Mouse (Mus musculus) liver, adult 2 months (tissue): ENCODE data around the gene Ahcyl2. TPM values are rescaled to one million over a fixed set of nuclear protein-coding genes. Genes with fewer than 3 reads are reported as not detected.

Experiments used
- DNase-seq: peaks from one replicate; pipeline ENCODE4 v3.0.0-alpha.2; 2011; ENCODE audit warnings: low read depth, low spot score; ENCODE audit errors: extremely low read depth
- H3K27ac ChIP-seq: fragments of 200-500 bp; replicated peaks from 2 replicates; pipeline ENCODE4 v1.5.1; 2012; ENCODE audit warnings: low read depth, mild to moderate bottlenecking, control low read depth, inconsistent platforms, low read length; ENCODE audit not compliant: insufficient read depth
- H3K27me3 ChIP-seq: fragments of 200-500 bp; 2 replicates; pipeline ENCODE4 v1.6.1; 2012; ENCODE audit warnings: mild to moderate bottlenecking, moderate library complexity, low read length, inconsistent platforms; ENCODE audit not compliant: control insufficient read depth, insufficient read depth
- H3K36me3 ChIP-seq: fragments of 200-500 bp; 2 replicates; pipeline ENCODE4 v1.6.1; 2012; ENCODE audit warnings: low read length, inconsistent platforms; ENCODE audit not compliant: control insufficient read depth, insufficient read depth
- H3K4me1 ChIP-seq: fragments of 200-500 bp; 2 replicates; pipeline ENCODE4 v1.6.1; 2011; ENCODE audit warnings: low read length; ENCODE audit not compliant: control insufficient read depth, insufficient read depth
- H3K4me3 ChIP-seq: fragments of 200-500 bp; 2 replicates; pipeline ENCODE4 v1.5.1; 2011; ENCODE audit warnings: low read depth, mild to moderate bottlenecking, control low read depth, low read length, moderate library complexity; ENCODE audit not compliant: insufficient read depth
- H3K79me2 ChIP-seq: fragments of 200-500 bp; 2 replicates; pipeline ENCODE4 v1.6.1; 2012; ENCODE audit warnings: inconsistent platforms, mild to moderate bottlenecking, low read length, moderate library complexity; ENCODE audit not compliant: control insufficient read depth, insufficient read depth
- H3K9ac ChIP-seq: fragments of 200-500 bp; 2 replicates; pipeline ENCODE4 v1.6.1; 2012; ENCODE audit warnings: low read depth, mild to moderate bottlenecking, control low read depth, inconsistent platforms, low read length
- CTCF ChIP-seq: fragments of 200-500 bp; IDR thresholded peaks from 2 replicates; pipeline ENCODE4 v1.5.1; 2011; ENCODE audit warnings: low read depth, low read length, control low read depth
- POLR2A ChIP-seq: fragments of 200-500 bp; IDR thresholded peaks from 2 replicates; pipeline ENCODE4 v1.6.1; 2011; ENCODE audit warnings: low read length, control low read depth; ENCODE audit not compliant: insufficient read depth; ENCODE audit errors: extremely low read depth
- WGBS: fragments of 180-500 bp; shearing (Covaris S2); methylation state at CpG from one replicate; pipeline ENCODE4 v1.1.7; 2018; 5-methylcytosine and 5-hydroxymethylcytosine counted together
- polyA plus RNA-seq: library from polyadenylated mRNA; depleted of rRNA; stranded (reverse); fragments of >200 nt; gene quantifications from 2 replicates; pipeline ENCODE4 v1.2.3, GENCODE M21; 2012; rRNA removed
- total RNA-seq: library from RNA; depleted of rRNA; stranded (reverse); fragments of >200 nt; gene quantifications from 2 replicates; pipeline ENCODE4 v1.2.3, GENCODE M21; 2014; rRNA removed

Ahcyl2 gene
- total RNA-seq (8.9 and 11.8 TPM in 2 replicates), polyA plus RNA-seq (5.2 and 7.4 TPM in 2 replicates)

GRCm38 (mm10) chr6:29767813-29768660 lies at the start of gene Ahcyl2:
TSS of gene Ahcyl2 (plus strand) at chr6:29768011.
- Histone ChIP-seq H3K79me2 (peaks cover 6% of the 10 kb centered on the region; the same call in 1 of the 2 replicates), H3K27me3 (no peaks in the 10 kb centered on the region), H3K27ac (peak within 1 kb of the TSS; percentile 58), H3K4me3 (peak within 1 kb of the TSS; percentile 80), H3K36me3 (no peaks in the 10 kb centered on the region), H3K4me1 (peaks cover 14% of the 10 kb centered on the region), H3K9ac (peak within 1 kb of the TSS; percentile 89)
- WGBS = 1% methylated on average over 54 of the region's 61 CpGs
- DNase-seq = peak; percentile 93
- peak; percentile 87 for TF ChIP-seq POLR2A
- no peak for TF ChIP-seq CTCF

DNA sequence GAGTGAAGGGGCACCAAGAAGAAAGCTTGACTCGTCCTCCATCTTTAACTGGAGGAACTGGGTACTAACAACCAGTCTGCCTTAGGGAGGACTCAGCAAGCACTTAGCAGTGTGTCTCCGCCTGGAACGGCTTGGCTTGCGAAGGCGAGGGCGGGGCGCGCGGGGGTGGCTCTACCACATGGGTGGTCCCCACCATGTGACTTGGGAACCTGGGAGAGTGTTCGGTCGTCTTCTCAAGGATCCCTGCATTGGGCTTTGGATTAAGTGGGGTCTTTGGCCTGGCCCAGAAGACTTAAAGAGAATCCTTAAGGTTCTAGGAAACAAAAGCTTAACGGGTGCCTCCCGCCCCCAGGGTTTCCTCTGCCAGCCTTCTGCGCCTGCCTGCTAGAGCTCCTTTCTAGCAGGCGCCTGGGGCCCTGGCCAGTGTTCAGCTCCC lies 48.9 kb upstream of the Ahcyl2 start:
- no peaks in the 10 kb centered on the region for H3K36me3 ChIP-seq
- DNase-seq = no peak

GRCm38 (mm10) chr6:29721890-29722289 lies 45.9 kb upstream of the Ahcyl2 start:
- no peaks in the 10 kb centered on the region for H3K4me1 ChIP-seq
- H3K9ac ChIP-seq = no peak overlapping the region
- no peak overlapping the region for H3K27ac ChIP-seq
- 65% methylated on average over 2 of the region's 2 CpGs for WGBS
- H3K4me3 ChIP-seq = no peak overlapping the region
- no peaks in the 10 kb centered on the region for H3K79me2 ChIP-seq
- no peak for DNase-seq
- H3K27me3 ChIP-seq = no peaks in the 10 kb centered on the region
- H3K36me3 ChIP-seq = no peaks in the 10 kb centered on the region
- no peak for TF ChIP-seq POLR2A
- TF ChIP-seq CTCF = no peak

More for the DNA sequence above, 48.9 kb upstream of the Ahcyl2 start:
- WGBS = 72% methylated on average over 15 of the region's 15 CpGs
- TF ChIP-seq POLR2A (no peak), CTCF (no peak)
- Histone ChIP-seq H3K27me3 (no peaks in the 10 kb centered on the region), H3K27ac (no peak overlapping the region), H3K9ac (no peak overlapping the region), H3K79me2 (no peaks in the 10 kb centered on the region), H3K4me3 (no peak overlapping the region), H3K4me1 (no peaks in the 10 kb centered on the region)

- Histone ChIP-seq H3K27me3 (no peaks in the 10 kb centered on the region), H3K79me2 (no peaks in the 10 kb centered on the region), H3K4me3 (no peak overlapping the region), H3K9ac (no peak overlapping the region), H3K27ac (no peak overlapping the region), H3K36me3 (no peaks in the 10 kb centered on the region), H3K4me1 (no peaks in the 10 kb centered on the region)
- TF ChIP-seq POLR2A = no peak
- no peak for TF ChIP-seq CTCF
- DNase-seq = no peak
- WGBS = 61% methylated on average over 1 of the region's 1 CpGs
Measured at GRCm38 (mm10) chr6:29726576-29727200, 41.1 kb upstream of the Ahcyl2 start.

- no peaks in the 10 kb centered on the region for H3K27me3 ChIP-seq
- WGBS = 84% methylated on average over 3 of the region's 3 CpGs
- no peak overlapping the region for H3K9ac ChIP-seq
- no peak for TF ChIP-seq CTCF
- TF ChIP-seq POLR2A = no peak
- H3K27ac ChIP-seq = no peak overlapping the region
- no peaks in the 10 kb centered on the region for H3K36me3 ChIP-seq
- no peak for DNase-seq
- no peak overlapping the region for H3K4me3 ChIP-seq
- H3K4me1 ChIP-seq = no peaks in the 10 kb centered on the region
- no peaks in the 10 kb centered on the region for H3K79me2 ChIP-seq
Measured at GRCm38 (mm10) chr6:29728035-29728434, 39.8 kb upstream of the Ahcyl2 start.
